Mouse (Mus musculus): ENCODE data around the gene Prkcd.

The Prkcd gene

DNA sequence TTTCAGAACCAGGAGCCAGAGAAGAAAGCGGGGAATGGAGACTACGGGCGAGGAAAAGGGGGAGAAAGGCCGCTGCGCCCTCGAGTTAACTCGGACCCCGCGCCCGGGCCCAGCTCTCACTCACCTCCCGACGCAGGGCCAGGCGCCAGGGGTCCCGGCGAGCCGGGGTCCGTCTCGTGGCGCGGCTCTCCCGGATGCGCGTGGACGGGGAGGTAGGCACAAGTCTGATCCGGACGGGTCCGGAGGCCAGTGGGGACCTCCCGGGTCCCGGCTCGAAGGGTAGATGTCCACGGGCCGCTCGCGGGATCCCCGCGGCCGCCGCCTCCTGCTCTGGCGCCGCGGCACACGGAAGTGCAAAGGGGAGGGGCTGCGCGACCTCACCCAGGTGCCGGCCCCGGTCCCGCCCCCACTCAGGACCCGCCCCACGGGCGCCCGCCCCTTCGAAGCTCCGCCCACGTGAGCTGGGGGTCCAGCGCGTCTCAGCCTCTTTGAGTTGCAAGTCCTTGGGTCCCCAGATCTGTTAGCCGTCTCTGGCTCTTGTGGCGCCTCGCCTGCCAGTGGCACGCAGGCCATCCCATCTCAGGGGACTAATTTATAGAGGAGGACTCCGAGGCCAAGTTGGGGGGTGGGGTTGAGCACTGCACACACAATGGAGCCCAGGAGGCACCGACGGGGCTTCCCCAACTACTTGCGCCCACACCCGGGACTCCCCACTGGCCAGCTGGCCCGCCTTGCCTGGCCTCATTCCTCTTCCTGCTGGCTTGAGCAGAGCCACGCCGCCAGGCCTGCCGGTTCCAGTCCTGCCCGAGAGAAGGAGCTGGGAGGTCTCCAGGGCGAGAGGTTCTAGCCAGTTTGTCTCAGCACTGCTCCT lies at the start of gene Prkcd:
Gene Prkcd (minus strand): TSS at position 355 of the 871 bp plus-strand sequence.
- DNase-seq (ENCODE audit: low spot score): peak; percentile 91

DNA sequence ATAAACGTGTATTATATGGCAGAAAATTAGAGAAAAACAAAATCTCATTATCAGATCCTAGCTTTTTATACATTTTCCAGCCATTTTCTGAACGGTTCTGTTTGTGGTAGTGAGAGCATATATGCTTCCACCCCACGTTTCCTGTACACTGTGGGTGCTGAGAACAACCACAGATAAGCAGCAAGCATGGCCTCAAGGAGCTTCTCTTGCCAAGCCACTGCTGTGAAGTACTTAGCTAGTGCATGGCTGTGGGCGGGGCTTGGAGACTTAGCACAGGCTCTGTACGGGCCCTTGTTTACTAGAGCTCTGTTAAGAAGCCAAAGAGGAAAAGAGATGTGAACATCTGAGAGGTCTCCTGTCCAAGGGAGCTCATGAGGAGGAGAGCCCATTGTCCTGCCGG lies 48.9 kb upstream of the Prkcd start:
- DNase-seq (ENCODE audit: low spot score): no peak

DNA sequence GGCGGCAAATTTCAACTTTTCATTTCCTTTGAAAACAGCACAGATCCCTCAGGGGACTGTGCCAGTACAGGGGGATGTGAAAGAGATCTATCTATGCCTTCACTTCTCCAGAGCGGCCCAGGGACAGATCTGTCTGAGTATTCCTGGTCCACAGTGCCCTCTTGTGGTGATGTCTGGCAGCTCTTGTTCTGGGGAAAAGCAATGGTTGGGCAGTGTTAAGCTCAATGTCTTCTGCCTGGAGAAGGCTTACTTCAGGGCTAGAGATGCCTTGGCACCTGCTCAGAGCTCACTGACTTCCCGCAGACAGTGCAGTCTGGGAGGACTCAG lies 45.9 kb upstream of the Prkcd start:
- peak; percentile 83 for DNase-seq (ENCODE audit: low spot score)

DNA sequence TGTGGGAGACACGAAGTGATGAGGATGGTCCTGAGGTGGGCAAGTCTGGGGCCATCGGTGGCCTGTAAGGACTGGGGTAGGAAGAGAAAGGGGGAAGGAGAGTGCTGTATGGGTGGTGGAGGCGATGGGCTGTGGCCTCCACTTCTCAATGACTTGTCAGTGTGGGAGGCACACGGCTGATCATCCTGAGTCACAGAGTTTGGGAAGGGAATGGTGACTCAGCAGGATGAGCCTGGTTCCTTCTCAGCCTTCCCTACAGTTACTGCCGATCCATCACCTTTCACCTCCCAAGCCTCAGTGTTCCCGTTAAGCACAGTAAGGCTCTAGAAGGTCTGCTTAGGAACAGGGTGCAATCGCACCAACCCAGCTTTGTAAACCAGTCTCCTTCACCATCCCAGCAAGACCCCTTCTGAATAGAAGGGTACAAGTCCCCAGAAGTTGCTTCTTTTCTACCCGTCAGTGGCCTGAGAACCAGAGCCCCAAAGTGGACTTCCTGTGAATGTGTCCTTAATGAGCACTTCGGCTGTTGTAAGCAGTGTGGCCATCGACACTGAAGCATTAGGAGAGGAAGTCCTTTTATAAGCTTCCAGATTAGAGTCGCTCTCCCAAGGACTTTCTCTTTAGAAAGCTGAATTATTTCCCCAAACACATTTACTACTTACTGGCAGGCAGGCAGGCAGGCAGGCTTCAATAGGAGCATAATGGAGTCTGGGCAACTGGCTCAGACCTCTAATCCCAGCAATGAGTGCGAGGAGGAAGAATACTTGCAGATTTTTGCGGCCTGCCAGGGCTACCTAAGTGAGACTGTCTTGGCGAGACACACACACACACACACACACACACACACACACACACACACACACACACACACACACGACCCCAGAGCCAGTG lies 45.3 kb upstream of the Prkcd start:
- DNase-seq (ENCODE audit: low spot score): no peak

DNA sequence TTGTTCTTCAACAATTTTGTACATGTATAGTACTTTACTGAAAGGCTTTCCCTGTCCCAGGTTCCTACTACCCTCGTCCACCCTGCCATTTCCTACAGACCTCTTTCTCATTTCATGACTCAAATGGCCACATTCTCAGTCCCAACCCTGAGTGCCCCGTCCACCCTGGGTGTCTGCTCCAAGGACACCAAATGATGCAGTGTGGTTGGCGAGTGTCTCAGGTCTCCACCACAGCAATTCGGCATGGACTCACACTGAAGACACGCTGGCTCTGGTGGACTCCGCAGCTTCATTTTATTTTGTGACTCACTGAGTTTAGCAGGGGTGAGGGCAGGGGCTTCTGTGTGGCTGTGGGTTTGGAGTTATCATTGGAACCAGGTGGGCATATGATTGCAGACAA lies 44.2 kb upstream of the Prkcd start:
- DNase-seq (ENCODE audit: low spot score): no peak

DNA sequence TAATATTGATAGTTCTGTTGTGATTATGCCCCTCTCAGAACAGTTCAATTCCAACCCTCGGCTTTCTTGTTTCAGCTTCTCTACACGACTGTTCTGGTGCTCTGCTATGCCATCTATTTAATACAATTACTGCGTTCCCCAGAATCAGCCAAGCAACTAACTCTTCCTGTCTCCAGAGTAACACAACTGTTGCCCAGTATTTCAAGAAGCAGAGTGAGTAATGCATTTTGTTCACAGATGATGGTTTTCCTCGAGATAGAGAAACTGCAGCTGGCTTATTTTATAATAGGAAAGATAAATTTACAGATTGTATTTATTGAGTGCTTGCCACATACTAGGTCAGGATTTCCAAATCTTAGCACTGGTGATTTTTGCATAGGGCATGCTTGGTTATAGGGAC lies 40.6 kb upstream of the Prkcd start:
- DNase-seq (ENCODE audit: low spot score): no peak

DNA sequence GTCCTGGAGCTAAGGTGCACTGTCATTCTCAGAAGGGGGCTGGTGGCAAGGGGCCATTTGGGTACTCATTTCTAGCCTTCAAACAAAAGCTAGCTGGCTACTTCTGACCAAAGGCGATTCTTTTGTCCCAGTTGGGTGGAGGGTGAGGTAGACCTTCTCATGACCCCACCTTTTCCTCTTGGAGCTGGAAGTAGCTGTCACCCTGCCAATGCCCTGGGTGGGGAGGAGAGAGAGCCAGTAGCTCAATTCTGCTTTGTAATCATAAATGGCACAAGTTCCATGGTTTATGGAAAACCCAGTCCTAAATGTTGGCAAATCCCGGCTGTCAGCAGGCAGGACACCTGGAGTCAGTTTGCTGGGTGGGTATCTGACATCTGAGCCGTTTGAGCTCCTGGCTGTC lies 40.1 kb upstream of the Prkcd start:
- DNase-seq (ENCODE audit: low spot score): no peak

DNA sequence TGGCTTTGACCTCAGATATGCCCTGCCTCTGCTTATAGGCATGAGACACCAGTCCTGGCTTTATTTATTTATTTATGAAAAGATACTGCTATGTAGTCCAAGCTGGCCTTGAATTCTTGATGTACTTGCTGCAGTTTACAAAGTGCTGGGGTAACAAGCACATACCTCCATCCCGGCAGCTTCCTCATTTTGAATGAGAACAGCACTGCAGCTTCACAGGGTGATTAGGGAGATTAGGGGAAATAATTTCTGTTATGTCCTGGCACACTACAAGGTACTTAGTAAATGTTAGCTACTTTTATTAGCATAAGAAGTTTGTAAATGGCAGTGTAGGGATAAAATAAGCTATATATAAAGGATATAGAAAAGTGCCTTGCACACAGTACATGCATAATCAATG lies 29.5 kb upstream of the Prkcd start:
- DNase-seq (ENCODE audit: low spot score): no peak

DNA sequence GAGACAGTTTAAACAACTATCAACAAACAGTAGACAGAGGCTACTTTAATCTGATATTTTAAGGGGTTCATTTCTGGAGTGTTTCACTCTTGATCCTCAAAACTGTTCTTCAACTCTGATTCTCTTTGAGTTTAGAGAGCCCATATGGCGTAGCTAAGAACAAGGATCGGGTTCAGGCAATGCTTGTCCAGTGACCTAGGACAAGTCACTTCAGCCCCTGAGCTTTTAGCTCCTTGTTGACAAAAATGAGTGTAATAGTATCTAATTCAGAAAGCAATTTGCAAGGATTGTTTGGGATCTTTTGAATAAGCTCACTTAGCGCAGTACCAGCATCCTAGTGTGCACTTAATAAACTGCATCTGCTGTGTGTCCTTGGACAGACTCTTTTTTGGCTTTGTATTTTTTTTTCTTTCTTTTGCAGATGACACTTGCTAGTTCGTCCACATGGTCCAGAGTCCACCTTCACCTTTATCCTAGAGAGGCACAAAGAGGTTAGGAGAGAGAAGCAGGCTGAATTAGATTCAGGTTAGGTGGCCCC lies 28.8 kb upstream of the Prkcd start:
- no peak for DNase-seq (ENCODE audit: low spot score)

DNA sequence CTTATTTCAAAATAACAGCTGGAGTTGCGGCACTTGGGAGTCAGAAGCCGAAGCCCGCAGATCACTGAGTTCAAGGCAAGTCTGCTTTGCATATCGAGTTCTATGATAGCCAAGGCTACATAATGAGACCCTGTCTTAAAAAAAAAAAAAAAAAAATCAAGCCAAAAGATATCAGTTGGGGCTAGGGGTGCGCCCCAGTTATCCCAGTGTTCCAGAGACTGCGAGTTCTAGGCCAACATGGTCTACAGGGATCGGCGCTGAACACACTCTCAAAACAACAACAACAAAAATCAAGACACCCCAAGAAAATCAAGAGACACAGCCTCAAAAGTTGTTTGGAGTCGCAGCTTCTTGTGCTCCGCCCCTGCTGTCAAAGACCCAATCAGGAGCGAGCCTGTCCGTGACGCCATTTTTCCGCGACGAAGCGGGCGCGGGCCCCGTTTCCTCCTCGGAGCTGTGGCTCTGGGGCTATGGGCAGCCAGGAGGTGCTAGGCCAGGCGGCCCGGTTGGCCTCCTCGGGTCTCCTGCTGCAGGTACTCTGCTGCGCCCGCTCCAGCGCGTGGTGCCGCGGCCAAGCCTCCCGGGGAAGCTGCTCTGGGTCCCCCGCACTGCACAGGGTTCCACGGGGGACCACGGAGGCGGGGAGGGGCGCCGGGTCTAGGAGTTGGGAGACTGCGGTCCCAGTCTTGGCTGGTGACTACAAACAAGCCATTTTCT lies 28.1 kb upstream of the Prkcd start, which contains the start of gene Rft1:
Gene Rft1 (plus strand): TSS at position 418 of the 717 bp plus-strand sequence.
- DNase-seq (ENCODE audit: low spot score): peak; percentile 99

DNA sequence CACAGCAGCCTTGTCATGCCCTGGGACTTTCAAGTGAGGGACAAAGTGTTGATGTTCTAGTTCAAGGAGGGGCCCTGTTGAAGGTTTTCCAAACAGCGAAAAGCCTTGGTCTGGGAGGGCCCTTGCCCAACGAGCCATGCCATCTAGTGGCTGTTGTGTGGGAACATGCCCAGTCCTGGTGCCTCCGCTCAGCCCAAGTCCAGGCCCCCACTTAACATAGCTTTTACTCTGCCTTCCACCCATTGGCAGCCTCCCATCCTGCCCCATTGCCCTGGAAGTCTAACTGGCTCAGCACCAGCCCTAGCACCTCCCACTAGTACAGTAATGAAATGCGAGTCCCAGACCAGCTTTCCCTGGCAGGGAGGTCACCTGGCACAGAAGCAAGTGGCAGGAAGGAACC lies 25.0 kb upstream of the Prkcd start:
- peak; percentile 88 for DNase-seq (ENCODE audit: low spot score)

DNA sequence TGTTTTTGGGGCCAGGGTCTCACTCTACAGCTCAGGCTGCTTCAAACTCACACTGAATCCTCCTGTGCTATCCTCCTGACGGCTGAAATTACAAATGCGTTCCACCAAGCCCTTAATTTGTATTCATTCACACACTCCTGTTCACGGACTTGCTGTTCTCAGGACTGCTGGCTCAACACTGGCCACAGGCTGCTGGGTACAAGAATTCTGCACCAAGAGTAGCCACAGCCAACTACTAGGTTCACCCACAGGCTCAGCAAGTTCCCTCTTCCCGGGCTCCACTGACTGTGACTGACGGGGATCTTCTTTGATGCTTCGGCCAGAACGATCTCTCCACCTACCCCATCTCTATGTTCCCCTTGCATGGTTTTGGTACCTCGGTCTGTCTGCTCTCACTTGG lies 23.7 kb upstream of the Prkcd start:
- no peak for DNase-seq (ENCODE audit: low spot score)

DNA sequence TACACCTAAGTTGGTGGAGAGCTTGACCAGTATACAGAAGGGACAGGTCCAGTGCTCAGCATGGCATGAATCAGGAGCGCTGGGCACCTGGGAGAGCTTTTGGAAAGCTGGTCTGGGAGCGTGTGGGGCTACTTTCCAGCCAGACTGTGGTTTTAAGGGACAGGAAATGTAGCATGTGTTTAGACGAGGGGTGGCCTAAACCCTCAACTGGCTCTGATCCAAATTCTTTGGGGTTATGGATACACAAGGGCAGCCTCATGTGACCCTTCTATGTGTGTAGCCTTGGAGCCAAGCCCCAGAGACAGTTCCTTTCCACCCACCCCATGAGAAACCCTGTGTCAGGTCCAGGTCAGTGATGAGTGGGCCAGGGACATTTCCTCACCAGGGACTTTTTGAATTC lies 22.5 kb upstream of the Prkcd start:
- DNase-seq (ENCODE audit: low spot score): no peak

DNA sequence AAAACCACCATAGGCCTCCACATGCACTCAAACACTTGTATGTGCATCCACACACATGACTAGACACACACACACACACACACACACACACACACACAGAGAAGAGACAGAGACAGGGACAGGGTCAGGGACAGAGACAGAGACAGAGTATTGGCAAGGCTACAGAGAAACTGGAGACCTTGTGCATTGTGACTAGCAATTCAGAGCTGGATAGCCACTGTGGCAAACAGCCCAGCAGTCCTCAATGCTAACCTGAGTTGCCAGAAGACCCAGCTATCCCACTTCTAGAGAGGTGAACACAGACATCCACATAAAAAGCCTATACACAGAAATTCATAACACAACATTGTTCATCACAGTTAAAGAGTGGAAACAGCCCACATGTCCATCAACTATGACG lies 20.5 kb upstream of the Prkcd start:
- DNase-seq (ENCODE audit: low spot score): no peak

DNA sequence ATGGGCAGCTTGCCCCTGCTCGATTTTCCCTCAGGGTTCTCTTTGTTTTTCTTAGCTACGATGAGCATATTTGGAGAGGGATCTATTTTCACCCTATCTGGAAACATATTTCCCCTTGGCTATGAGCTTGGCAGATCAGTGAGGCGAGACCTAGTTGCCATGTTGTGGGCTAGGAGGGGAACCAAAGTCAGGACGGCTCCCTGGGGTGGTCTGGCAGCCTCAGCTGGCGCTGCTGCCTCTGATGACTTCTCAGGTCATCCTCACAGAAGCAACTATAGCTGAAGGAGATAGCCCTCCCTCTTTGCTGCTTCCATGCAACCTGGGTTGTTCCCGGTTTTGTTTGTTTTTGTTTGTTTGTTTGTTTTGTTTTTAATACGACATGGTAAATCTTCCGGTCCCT lies 19.1 kb upstream of the Prkcd start:
- DNase-seq (ENCODE audit: low spot score): no peak

DNA sequence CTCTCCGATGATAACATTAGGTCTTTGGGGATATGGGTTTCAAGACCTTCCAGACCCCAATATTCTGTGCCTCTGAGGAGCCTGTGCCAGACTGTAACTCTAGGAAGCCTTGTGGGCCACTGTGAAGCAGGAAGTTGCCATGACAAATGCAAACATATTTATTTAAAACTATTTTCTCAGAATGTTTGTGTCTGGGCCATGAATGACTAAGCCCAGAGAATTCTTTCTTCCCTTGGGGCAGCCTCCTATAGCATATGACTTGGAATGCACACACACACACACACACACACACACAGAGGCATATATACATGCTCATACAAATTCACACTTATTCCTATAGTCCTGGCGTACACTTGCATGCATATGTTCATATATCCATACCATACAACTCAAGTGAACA lies 18.0 kb upstream of the Prkcd start:
- DNase-seq (ENCODE audit: low spot score): no peak

DNA sequence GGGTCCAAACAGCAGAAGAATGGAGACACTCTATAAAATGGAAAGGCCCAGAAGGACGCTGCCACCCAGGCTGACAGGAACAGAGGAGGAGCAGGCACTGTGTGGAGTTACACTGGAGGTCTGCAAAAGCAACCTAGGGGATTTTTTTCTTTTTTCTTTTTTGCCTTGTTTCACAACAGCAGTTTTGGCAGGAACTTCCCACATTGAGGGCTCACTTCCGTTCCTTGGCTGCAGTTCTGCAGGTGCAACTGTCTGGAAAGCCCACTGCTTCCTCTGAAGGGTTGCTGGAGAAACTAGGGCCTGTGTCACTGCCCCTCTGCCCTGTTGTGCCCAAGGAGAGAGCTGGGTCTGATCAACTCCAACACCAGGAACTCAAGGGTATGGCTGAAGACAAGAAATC lies 15.7 kb upstream of the Prkcd start:
- DNase-seq (ENCODE audit: low spot score): no peak

DNA sequence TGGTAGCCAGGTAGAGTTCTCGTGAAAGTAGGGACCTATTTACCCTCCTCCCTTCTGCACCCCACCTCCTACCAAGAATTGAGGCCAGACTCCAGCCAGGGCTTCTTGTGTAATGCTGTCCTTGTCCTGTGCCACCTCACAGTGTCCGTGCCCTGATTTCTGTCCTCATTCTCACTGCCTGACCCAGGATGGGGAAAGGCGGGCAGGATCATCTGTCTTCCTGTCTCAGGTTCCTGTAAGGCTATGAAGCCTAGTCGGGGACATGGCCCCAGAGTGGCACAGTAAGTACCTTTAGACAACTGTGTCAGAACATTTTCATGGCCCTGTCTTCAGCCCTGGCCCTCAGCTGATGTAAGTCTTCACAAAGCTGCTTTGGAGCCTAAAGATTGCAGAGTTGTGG lies 12.7 kb upstream of the Prkcd start:
- no peak for DNase-seq (ENCODE audit: low spot score)

DNA sequence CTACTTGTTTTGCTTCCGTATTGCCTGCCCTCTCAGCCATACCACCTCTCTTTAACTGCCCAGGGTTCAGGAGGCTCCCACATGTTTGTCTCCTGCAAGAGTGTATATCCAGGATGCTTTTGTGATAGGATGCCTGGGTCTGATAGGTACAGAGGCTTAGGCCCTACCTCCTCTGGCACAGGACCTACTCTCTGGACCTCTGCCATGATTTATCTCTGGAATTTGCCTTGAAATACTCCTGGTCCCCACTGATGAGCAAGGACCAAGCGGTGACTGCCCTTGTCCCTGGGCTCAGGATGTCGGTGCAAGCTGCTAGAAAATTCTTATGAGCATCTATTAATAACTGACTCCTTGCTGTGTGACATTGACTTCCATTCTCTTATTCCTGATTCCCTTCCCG lies 12.0 kb upstream of the Prkcd start:
- no peak for DNase-seq (ENCODE audit: low spot score)

DNA sequence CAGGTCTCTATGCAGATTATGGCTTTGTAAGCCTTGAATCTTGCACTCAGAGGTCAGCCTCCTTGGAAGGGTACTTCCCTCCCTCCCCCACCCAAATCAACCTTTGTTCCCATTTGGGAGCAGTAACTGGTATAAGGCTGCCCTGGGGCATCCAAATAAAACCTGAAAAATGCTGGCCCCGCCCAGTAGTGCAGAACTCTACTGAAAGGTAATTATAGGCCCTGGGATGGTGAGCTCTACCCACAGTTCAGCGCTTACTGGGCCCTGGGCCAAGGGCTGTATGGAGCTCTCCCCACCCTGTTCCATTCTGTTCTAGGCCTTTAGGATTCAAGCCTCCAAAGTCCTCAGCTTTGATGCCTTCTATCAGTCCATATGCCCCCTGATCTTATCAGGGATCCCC lies 11.1 kb upstream of the Prkcd start:
- DNase-seq (ENCODE audit: low spot score): no peak

DNA sequence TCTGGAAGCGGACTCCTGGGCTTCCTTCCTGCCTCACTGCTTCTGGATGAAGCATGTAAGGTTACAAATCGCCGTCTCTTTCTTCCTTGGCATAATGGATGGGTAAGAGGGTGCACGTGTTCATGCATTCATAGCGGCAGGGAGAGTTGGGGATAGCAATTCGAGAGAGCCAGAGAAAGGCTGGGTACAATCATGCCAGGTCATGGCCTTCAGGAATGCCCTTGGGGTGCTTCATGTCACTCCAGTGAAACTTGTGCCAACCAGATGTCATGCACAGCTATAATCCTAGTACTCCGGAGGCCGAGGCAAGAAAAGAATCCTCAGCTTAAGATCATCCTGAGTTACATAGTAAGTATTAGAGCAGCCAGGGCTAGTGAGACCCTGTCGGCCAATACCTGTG lies 10.5 kb upstream of the Prkcd start:
- DNase-seq (ENCODE audit: low spot score): no peak

DNA sequence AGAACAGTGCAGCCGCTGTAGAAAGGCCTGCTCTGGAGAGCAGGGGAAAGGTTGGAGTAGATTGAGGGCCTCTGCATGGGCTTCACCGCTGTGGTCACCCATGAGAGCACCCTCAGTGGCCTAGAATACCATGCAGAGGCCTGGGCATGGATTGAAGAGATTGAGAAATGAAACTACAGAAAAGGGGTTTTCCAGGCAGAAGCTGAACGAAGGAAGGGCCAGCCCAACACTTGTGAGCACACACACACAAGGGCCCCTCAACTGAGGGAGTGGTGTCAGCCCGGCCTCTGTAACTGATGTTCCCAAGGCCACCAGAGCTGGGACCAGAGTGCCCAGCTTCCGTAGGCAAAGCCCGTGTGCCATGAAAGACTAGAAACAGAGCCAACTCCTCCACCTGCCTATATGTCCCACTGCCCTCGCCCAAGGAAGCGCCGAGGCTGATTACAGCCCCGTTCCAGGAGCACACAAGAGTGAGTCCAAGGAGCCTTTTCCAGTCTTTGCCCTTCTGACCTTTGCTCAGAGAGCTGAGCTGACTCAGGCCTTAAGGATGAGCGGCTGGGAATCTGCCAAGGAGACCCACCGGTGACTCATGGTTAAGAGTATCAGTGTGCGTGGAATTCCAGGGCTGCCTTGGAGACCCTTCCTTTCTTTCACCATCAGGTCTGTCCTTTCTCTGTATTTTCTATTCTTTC lies 9.4 kb upstream of the Prkcd start:
- no peak for DNase-seq (ENCODE audit: low spot score)
